Mouse (Mus musculus): ENCODE results near the gene AI464131.

Gene AI464131
- long read RNA-seq, experiment 1, partial matches to known transcripts = 0 of 1 reads
- long read RNA-seq, experiment 1, other reads (novel, unspliced or antisense) = 1 of 1 reads
- long read RNA-seq, experiment 2 = 0 reads

DNA sequence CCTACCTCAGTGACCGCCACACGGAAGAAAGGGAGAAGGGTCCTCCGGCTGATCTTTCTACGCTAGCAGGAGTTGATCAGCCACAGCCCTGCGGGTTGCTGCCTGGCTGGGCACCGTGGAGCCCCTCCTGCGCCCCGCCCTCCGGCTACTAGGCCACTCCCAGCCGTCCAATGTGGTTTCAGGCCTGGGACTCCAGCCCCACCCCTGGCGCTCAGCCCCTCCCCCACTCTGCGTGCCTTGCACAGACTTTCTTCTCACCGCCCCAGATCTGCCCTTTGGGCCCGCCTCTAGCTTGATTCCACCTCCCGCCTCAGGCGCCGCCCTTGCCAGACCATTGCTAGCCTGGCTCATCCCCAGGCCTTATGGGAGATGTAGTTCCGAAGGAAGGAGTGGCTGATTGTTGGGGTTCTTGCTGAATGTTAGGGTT lies at the start of gene AI464131:
Gene AI464131, minus strand, starts transcription at position 91 of the 427 bp plus-strand sequence.
- intact Hi-C loops (cut with DNase I) = no loop called here

DNA sequence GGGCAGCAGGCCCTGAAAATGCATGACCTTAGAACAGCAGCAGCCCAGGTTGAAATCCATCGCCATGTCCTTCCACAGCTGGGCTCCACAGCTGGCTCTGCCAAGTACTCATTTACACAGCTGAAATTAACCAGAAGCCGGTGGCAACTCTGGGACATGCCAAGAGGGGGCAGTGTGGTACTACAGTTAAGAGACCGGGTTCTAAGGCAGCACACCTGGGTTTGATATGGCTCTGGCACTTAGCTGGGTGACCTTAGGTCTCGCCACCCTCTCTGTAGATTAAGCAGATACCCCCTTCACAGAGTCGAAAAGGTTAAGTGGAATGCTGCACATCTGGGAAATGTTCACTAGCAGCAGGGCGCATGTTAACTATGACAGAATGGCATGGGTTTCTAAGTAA lies 49.7 kb upstream of the AI464131 start:
- intact Hi-C loops (cut with DNase I) = loop anchor here (2.0 kb wide), 3 partner anchors 62 to 154 kb away; no protein-coding TSS in a partner anchor

DNA sequence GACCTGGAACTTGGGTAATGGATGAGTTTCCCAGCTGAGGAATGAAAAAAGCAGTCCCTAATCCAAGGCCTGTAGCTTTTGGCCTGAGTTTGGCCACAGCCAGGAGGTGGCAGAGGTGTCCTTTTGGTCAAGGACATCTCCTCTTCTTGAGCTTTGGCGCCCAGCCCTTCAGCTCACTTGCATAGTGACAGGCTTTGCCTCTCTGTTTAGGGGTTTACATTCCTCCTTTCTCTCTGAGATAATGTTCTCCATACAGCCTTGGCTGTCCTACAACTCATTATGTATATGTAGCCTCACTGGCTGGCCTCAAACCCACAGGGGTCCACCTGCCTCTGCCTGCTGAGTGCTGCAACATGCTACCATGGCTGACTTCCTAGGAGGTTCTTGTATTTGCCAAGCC lies 44.2 kb upstream of the AI464131 start:
- intact Hi-C loops (cut with DNase I) = no loop called here

DNA sequence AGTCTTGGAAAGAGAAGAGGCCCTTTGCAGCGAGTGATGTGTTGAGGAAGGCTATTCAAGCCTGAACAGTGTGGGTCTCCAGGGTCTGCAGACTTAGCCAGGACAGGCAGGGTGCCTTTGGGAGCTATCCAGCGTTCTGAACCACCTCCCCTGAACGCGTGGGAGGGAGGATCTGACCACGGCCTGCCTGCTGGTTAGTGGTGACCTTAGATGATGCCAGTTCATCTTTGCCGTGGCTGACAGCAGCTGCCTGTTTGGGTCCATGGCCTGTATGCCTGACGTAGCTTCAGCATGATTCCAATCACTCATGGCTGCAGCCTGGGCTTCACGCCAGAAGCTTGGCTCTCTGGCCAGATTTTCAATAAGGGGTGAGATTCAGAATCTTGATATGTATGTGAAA lies 43.1 kb upstream of the AI464131 start:
- intact Hi-C loops (cut with DNase I) = no loop called here

DNA sequence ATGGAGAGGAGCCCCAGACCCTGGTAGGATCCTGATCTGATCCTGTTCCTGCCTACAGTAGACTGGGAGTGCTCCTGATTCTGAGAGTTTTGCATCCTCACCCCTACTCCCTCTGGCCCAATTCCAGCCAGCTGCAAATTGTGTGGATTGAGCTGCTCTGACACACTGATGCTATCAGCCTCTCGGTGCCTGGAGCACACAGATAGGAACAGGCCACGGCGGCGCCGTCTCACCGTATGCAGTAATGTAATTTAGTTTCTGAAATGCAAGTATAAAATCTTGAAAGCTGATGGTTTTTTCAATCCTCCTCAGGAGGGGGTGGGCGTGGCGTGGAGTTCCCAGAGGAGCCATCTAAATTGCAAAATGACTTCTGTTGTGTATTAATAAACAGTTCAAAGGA lies 39.3 kb upstream of the AI464131 start:
- intact Hi-C loops (cut with DNase I) = no loop called here

DNA sequence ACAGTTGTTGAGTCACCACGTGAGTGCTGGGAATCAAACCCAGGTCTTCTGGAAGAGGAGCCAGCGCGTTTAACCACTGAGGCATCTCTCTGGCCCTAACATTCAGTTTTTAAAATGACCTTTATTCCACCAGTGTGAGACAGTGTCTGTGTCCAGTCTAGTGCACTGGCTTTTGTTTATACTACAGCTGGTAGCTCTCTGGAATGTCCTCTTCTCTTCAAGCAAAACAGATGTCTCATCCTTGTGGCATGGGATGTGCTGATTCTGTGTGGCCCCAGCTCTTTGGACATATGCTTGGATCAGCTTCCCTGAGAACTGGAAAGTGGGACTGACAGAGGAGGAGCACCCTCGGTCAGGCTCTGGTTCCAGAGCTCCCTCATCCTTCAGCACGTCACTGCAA lies 32.0 kb upstream of the AI464131 start:
- intact Hi-C loops (cut with DNase I) = no loop called here

DNA sequence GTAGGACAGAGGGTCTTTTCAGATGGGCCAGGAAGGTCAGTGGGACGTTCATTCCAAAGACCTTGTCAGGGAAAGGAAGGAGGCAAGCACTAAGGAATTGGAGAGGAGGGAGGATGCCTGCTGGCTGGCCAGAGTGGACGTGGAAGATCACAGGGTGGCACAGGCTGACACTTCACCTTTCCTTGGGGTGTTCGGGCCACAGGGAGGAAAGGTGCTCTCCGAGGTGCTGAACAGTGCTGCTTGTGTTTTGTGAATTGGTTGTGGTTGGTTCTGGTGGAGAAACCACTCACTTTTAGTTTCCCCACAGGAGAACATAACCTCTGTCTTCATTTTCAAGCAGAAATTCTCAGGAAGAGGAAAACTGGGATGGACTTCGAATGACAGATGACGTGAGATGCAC lies 29.5 kb upstream of the AI464131 start:
- intact Hi-C loops (cut with DNase I) = no loop called here

DNA sequence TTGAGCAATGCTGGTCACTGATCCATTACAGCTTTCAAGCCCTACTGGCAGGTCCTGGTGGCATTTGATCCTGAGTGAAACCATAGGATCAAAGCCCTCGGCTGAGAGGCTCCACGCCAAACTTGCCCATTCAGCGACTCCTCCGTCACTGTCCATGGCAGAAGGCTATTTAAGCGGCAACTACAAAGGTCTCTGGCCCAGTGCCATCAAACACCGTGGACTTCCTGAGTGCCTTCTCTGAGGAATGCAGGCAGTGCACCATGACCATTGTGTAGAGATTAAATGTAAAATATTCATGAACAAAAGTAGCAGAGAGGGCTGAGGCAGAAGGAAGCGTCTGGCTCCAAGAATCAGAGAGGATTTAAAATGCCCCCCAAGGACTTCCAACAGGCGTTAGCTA lies 25.1 kb upstream of the AI464131 start:
- intact Hi-C loops (cut with DNase I) = no loop called here

DNA sequence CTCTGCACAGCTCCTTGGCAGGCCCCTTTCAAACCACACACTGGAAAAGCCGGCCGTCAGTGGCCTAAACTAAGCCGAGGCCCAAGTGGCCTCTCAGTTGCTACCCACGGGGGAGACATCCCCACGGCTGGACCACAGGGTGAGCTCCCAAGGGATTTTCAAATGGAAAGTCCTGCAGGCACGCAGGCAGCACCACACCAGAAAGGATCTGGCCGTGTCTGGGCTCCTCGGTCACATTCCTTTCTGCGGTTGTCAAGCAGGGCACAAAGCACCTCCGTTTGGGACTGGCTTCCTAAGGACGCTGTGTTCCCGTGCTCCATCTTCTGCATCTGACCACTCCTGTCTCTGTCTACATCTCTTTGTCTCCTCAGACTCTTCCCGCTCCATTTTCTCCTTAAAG lies 24.2 kb upstream of the AI464131 start:
- intact Hi-C loops (cut with DNase I) = no loop called here

DNA sequence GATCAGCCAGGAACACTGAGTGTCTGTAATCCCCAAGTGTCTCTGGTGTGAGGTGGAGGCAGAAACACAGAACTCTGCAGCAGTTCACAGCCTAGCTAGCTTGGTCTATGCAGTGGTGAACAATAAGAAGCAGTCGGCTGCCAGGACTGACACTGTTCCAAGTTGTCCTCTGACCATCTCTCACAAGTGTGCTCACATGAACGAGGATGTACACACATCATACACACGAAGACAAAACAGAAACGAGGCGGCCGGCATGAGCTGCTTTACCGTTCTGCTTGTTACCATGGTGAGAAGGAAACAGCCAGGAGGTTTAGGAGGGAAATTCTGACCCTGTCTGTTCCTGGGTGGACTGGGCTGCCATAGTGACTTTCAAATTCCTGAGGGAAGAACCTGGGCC lies 23.7 kb upstream of the AI464131 start:
- intact Hi-C loops (cut with DNase I) = no loop called here

DNA sequence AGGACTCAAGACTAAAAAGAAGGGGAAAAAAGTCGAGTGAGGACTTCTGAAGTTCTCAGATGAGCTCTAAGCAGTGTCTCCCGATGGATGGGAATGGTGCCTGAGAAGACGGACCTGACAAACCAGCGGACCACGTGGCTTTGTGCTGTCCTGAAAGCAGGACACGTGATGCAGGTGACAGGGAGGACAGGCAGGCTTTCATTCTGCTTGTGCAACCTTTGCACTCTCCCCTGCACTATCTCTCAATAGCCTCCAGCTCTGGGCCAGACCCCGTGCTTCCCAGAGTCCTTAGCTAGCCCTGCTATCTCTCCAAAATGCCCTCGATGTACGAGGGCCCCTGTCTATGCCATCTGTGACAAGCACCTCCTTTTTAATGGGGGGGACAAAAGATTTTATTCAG lies 22.0 kb upstream of the AI464131 start:
- intact Hi-C loops (cut with DNase I) = loop anchor here (5.0 kb wide), 1 partner anchor 72 kb away; no protein-coding TSS in a partner anchor

DNA sequence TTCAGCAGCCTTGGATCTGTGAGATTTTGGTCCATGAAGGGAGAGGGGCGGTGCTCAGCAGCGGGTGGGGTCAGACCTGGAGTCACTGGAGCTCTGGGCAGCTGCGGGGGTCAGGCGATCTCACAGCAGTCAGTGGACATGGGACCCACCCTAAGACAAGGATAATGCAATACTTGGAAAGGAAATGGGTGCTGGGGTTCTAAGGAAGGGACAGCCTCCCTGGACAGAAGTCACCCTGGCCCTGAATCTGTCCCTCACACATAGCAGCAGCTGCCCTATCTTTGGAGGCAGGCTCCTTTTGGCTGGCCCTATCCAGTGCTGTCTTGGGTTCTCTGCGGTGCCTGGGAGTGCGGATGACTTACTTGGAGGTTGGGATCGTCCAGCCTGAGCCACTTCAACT lies 21.0 kb upstream of the AI464131 start:
- intact Hi-C loops (cut with DNase I) = loop anchor here (5.0 kb wide), 1 partner anchor 73 kb away; no protein-coding TSS in a partner anchor

DNA sequence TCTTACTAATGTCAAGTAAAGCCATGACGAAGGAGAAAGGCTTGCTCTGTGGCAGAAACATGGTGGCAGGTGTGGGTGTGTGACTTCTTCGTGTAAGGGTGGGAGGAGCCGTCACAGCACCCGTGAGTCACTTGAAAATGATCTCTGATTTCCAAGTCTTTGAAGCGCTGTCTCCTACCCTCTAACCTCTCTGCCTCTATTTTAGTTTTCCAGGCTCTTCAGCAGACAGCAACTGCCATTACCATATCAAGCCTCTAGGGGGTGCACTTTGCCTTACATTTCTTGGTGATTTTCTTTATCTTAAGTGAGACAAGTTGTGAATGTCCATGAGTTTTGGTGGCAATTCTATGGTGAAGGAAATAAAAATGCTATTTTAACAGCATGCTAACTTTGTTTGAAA lies 19.9 kb upstream of the AI464131 start:
- intact Hi-C loops (cut with DNase I) = loop anchor here (5.0 kb wide), 1 partner anchor 75 kb away; no protein-coding TSS in a partner anchor

DNA sequence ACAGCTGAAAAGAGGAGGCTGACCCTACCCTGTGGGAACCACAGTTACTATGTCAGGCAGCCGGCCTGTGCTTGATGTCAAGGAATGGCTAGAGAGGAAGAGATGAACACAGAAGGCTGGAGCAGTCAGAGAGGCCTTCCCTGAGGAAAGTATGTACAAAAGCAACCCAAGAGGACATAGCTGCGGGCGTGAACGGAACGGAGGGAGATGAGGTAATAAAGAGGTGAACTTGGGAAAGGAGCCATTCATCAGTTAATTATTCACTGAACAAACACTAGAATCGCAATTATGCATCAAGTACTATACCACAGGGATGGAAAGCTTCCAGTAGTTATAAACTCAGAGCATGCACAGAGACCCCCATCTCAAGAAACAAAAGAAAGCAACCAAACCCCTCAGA lies 19.3 kb upstream of the AI464131 start:
- intact Hi-C loops (cut with DNase I) = loop anchor here (5.0 kb wide), 1 partner anchor 75 kb away; no protein-coding TSS in a partner anchor

DNA sequence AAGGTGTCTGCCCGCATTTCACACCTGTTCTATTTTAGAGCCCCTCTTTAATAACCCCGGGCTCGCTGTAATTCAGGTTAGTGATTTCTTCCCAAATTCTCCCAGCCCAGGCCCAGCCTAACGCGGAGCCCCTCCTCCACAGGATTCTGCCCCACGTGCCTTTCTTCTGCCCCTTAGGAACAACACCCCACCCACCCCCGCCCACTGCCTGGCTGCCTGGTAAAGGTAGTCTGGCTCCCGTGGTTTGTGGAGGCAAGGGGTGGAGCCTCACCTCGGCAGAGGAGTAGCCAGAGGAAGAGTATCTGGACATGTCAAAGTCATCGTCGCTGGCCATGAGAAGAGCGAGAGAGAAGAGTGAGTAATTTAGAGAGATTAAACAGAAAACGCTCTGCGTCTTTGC lies 17.8 kb upstream of the AI464131 start:
- intact Hi-C loops (cut with DNase I) = loop anchor here (5.0 kb wide), 1 partner anchor 77 kb away; no protein-coding TSS in a partner anchor

DNA sequence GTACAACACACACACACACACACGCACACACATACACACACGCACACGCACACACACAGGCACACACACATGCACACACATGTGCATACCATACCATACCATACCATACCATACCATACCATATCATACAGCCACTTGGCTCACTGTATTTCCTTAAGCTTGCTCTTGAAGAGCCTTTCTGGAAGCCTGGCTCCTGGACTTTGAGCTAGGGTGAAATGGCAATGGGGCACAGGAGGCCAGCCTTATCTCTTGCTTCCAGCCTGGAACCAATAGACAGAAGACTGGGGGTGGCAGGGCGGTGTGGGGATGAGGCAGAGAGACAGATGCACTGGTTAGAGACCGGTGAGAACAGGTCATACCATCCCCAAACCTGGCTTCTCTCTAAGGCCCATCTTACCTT lies 16.3 kb upstream of the AI464131 start:
- intact Hi-C loops (cut with DNase I) = no loop called here

DNA sequence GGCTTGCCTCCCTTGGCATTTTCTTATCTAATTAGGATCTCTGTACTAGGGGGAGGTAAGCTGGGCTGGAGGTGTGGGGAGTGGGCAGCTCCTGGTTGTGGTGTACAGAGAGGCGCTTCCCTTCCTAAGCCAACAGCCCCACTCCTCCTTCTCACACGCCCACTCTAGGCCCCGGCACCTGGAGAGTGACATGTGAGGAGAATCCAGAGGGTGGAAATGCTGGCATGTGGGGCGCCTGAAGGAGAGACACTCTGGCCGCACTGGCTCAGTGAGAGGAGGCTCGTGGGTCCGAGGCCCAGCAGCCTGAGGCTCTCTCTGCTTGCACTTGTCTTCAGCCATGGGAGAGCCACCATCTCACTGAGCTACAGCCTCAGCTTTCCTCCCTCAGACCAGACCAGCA lies 15.5 kb upstream of the AI464131 start:
- intact Hi-C loops (cut with DNase I) = no loop called here

DNA sequence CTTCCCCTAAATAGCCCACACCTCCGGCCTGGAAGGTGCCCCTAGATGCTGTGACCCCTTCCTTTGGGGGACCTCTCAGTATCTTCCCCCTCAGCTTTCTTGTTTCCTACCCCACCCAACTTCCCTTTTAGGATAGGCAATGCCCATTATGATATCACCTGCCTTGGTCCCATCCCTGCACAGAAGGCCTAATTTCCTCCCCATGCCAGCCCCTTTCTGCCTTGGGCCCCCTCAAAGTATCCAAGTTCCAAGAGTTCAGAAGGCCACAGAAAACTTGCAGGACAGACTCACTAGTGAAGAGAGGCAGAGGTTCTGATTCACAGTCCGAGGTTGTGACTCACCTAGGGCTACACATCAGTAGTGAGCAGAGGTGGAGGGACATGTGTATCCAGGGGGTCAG lies 14.4 kb upstream of the AI464131 start, which contains the start of gene 1110017D15Rik:
Gene 1110017D15Rik, minus strand, starts transcription at position 101 of the 400 bp plus-strand sequence.
- intact Hi-C loops (cut with DNase I) = no loop called here

DNA sequence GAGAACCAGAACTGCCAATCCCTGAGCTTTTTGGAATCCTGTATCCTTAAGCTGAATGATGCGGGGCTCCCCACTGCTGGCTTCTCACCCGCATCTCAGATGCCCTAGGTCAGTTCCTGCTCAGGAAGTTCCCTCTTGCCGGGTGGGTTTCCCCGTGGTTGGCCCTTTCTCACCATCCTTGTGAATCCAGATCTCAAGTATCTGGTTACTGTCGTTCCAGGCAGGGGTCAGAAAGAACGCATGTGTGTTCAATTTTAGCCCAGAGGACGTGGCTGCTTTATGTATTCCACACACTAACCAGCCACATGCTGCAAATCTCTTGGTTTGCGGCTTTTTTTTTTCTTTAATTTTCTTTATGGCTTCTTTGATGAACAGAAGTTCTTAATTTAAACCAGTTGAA lies 10.8 kb upstream of the AI464131 start:
- intact Hi-C loops (cut with DNase I) = no loop called here

DNA sequence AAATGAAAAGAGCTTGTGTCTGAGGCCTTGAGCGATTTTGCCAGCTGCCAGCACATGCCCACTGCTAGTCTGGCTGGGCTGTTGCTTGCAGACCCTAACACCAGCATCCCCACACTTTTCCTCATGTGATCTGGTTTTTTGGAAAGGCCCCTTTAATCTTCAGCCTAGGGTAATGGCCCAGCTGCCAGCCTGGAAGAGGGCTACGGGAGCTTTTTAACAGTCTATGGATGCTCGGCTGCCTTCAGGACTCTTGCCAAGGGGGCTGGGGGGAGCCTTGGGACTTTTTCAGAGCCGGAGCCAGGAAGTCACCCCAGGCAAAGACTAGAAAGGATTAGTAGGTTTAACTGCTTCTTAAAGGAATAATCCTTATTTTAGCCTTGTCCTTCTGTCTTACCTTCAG lies 10.4 kb upstream of the AI464131 start:
- intact Hi-C loops (cut with DNase I) = no loop called here

DNA sequence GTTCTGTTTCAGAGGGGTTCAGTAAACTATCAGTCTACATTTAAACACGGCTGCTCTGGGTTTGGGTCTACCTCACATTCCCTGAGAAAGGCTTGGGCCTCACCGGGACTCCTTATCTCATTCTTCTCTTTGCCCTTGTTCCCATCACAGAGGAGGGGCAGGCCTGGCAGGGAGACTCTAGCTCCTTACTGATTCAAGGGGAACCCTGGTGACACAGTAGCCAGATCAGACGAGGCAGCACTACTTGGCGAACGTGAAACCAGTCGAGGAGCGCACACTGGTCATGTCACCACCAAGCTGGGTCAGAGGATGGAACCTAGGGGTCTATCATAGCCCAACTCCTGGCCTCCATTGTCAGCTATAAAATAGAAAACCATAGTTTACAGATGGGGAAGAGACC lies 5.1 kb upstream of the AI464131 start:
- intact Hi-C loops (cut with DNase I) = loop anchor here (5.0 kb wide), 1 partner anchor 41 kb away; the partner anchor contains the start of gene Nudt2

DNA sequence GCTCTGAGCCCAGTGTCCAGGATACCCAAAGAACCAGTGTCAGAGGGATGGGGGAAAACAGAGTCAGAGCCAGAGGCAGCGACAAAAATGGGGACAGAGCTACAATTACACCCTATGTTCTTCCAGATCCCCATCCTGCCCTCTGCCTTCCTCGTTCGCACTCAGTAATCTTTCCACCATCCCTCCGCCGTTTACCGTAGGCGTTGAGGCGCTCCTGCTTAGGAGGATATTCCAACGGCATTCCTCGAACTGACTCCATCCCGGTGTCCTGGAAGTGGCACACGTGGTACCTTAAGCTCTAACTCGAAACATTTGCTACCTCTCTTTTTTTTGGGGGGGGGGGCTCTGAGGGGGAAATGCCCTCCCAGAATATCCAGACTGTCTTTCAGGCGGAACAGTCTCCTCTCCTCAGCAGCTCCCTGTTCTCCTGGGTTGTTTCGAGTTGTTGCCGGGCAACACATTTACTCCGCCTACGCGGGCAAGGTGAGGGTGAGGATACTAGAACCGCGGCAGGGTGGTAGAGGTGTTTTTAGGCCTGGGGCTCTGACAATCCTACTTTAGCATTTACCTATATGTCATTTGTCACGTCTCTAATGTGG lies 4.5 kb upstream of the AI464131 start:
- intact Hi-C loops (cut with DNase I) = loop anchor here (5.0 kb wide), 1 partner anchor 40 kb away; the partner anchor contains the start of gene Nudt2

DNA sequence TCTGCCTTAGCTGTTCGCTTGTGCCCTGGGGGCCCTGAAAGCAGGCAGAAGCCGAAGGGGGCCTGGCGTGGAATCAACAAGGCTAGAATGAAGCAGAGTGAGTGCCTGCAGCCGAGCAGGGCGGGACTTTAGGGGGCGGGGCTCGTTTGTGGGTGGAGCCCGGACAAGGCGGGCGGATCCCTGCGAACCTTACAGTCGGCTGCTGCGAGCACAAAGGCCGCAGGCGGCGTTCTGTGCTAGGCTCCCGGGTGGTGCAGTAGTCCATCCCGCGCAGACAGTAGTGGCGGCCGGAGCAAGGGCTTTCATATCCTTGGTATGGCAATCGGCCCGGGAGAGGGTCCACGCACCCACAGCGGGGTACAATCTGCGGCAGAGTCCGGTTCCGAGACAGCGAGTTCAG lies 4.0 kb upstream of the AI464131 start:
- intact Hi-C loops (cut with DNase I) = loop anchor here (5.0 kb wide), 1 partner anchor 40 kb away; the partner anchor contains the start of gene Nudt2
